In the genomic region with DNA sequence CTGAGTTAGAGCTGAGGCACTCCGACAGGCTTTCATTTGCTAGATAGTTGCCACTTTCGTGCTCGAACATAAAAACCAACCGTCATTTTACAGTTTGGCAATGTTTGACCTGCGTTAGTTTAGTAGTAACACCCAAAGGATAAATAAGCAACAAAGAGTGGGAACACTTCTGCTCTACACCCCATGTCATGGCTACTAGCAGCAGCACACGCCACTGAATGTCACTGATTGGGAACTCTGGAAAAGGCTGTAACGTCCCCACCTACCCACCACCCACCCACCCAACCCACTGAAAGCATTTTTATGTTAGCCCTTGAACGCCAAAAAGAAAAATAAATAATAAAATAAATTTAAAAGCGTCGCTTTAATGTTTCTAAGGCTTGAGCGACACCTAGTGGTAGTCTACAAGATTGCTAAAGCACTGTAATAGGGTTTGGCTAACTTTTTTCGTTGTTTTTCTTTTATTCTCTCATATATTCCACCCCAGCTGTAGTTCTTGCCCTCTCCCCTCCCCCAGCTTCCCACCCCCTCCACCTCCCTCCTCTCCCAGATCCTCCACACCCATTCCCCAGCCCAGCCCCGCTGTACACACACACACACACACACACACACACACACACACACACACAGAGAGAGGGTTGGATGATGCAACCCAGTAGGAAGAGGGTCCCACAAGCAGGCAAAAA, we compare ENCODE assay signal across 8 mouse cellular contexts.
DNase-seq lines count a peak whose midpoint lies in the region; ATAC-seq and TF ChIP-seq lines count a peak whose summit lies in the region.

No protein-coding gene starts in this region.

- DNase-seq in heart, adult 2 months: no peak
- no peak for DNase-seq in heart, postnatal 4 days
- DNase-seq in ES-E14 (ENCODE audit: low read depth, low spot score): no peak
- peak; percentile 52 for DNase-seq in retina, postnatal 1 day
- DNase-seq in adrenal gland, adult 8-10 months: no peak
- DNase-seq in yolk sac, embryonic 10.5 days (ENCODE audit: low spot score): no peak

- TF ChIP-seq POLR2A in heart, adult 2 months (IDR thresholded peaks at IDR 0.05; ENCODE audit: insufficient read depth, low read depth, low read length): no peak

- H3K4me1 ChIP-seq in heart, adult 2 months (ENCODE audit: control insufficient read depth, insufficient read depth, low read length): peaks cover 7% of the 10 kb centered on the region
- H3K4me1 ChIP-seq in ES-E14 (ENCODE audit: control insufficient read depth in 2 of 2, insufficient read depth in 2 of 2, low read length in 2 of 2, poor library complexity in 1 of 2): peaks cover 0 to 5% of the 10 kb centered on the region in 2 experiments; a peak in 1 of 4 replicates
- H3K4me1 ChIP-seq in forebrain, embryonic 15.5 days: 0 out of 2 replicates have a peak, but pooled peaks cover 4% of the 10 kb centered on the region
- H3K4me1 ChIP-seq in limb, embryonic 15.5 days: peaks cover 4% of the 10 kb centered on the region; the same call in 1 of the 2 replicates

- H3K4me3 ChIP-seq in heart, adult 2 months: peak overlapping the region; percentile 41
- H3K4me3 ChIP-seq in ES-E14 (ENCODE audit: insufficient read depth in 1 of 2, low read depth in 1 of 2, low read length in 2 of 2, poor library complexity in 1 of 2, severe bottlenecking in 1 of 2): no peak overlapping the region
- no peak overlapping the region for H3K4me3 ChIP-seq in forebrain, embryonic 15.5 days
- H3K4me3 ChIP-seq in limb, embryonic 15.5 days: no peak overlapping the region

- in situ Hi-C loops in ES-E14 (cut with MboI; ENCODE audit: low sequenced_read_pairs in 2 of 2, unreplicated experiment in 2 of 2): loop anchor here (25.0 kb wide), 2 partner anchors 801 to 876 kb away; no protein-coding TSS in a partner anchor

- intact Hi-C loops in heart, adult 2 months (cut with DNase I): loop anchor here (2.0 to 10.0 kb wide), 5 partner anchors 490 to 1048 kb away; no protein-coding TSS in a partner anchor

- H3K79me2 ChIP-seq in heart, adult 2 months (replicated peaks; ENCODE audit: control insufficient read depth, insufficient read depth, low read length): no peaks in the 10 kb centered on the region

- peak overlapping the region; percentile 10; the same call in 1 of the 2 replicates for H3K9ac ChIP-seq in heart, adult 2 months (ENCODE audit: low read depth, low read length)
- no peak overlapping the region for H3K9ac ChIP-seq in ES-E14 (ENCODE audit: insufficient read depth, low read depth, low read length, poor library complexity, severe bottlenecking)
- H3K9ac ChIP-seq in forebrain, embryonic 15.5 days (replicated peaks): no peak overlapping the region
- H3K9ac ChIP-seq in limb, embryonic 15.5 days: no peak overlapping the region

- H3K27me3 ChIP-seq in heart, adult 2 months (ENCODE audit: control insufficient read depth, insufficient read depth, low read length): no peaks in the 10 kb centered on the region
- no peaks in the 10 kb centered on the region for H3K27me3 ChIP-seq in forebrain, embryonic 15.5 days
- 0 out of 2 replicates have a peak, but pooled peaks cover 6% of the 10 kb centered on the region for H3K27me3 ChIP-seq in limb, embryonic 15.5 days

- TF ChIP-seq EP300 in heart, adult 2 months (IDR thresholded peaks at IDR 0.05; ENCODE audit: insufficient read depth, low read depth, low read length): no peak

- 15% methylated on average over 13 of the region's 13 CpGs for WGBS in heart, adult 2 months
- WGBS in forebrain, embryonic 15.5 days: 28% methylated on average over 13 of the region's 13 CpGs
- 24% methylated on average over 12 of the region's 13 CpGs for WGBS in limb, embryonic 15.5 days

- ATAC-seq in forebrain, embryonic 15.5 days (replicated peaks): peak; percentile 71
- no peak for ATAC-seq in limb, embryonic 15.5 days (ENCODE audit: insufficient number of reproducible peaks, low FRiP score, low TSS enrichment, low read depth)

- TF ChIP-seq CTCF in heart, adult 2 months (IDR thresholded peaks at IDR 0.05): peak; percentile 78

- H3K36me3 ChIP-seq in heart, adult 2 months (ENCODE audit: control insufficient read depth, insufficient read depth, low read length): no peaks in the 10 kb centered on the region
- H3K36me3 ChIP-seq in ES-E14 (ENCODE audit: control insufficient read depth, insufficient read depth, low read length, poor library complexity, severe bottlenecking): no peaks in the 10 kb centered on the region
- no peaks in the 10 kb centered on the region for H3K36me3 ChIP-seq in forebrain, embryonic 15.5 days
- no peaks in the 10 kb centered on the region for H3K36me3 ChIP-seq in limb, embryonic 15.5 days

- H3K27ac ChIP-seq in heart, adult 2 months: no peak overlapping the region
- no peak overlapping the region for H3K27ac ChIP-seq in ES-E14 (ENCODE audit: insufficient read depth, low read depth, low read length, poor library complexity, severe bottlenecking)
- H3K27ac ChIP-seq in forebrain, embryonic 15.5 days (replicated peaks): no peak overlapping the region
- no peak overlapping the region for H3K27ac ChIP-seq in limb, embryonic 15.5 days

- H3K4me2 ChIP-seq in forebrain, embryonic 15.5 days (replicated peaks): peak overlapping the region; percentile 23
- H3K4me2 ChIP-seq in limb, embryonic 15.5 days: peak overlapping the region; percentile 33

- H3K9me3 ChIP-seq in ES-E14 (ENCODE audit: control insufficient read depth, insufficient read depth, low read depth, low read length): no peaks in the 10 kb centered on the region
- no peaks in the 10 kb centered on the region for H3K9me3 ChIP-seq in forebrain, embryonic 15.5 days
- H3K9me3 ChIP-seq in limb, embryonic 15.5 days: no peaks in the 10 kb centered on the region

TF ChIP-seq in ES-E14, 5 proteins besides CTCF, POLR2A, EP300 and RAD21:
- TF ChIP-seq HCFC1 (IDR thresholded peaks at IDR 0.05; ENCODE audit: borderline replicate concordance, insufficient read depth, low read length) (no peak), ZC3H11A (IDR thresholded peaks at IDR 0.05; ENCODE audit: borderline replicate concordance, low read depth, low read length) (peak; percentile 39; the same call in 1 of the 2 replicates)
